Comparison of ENCODE assay signal across 8 mouse cellular contexts in the genomic region with DNA sequence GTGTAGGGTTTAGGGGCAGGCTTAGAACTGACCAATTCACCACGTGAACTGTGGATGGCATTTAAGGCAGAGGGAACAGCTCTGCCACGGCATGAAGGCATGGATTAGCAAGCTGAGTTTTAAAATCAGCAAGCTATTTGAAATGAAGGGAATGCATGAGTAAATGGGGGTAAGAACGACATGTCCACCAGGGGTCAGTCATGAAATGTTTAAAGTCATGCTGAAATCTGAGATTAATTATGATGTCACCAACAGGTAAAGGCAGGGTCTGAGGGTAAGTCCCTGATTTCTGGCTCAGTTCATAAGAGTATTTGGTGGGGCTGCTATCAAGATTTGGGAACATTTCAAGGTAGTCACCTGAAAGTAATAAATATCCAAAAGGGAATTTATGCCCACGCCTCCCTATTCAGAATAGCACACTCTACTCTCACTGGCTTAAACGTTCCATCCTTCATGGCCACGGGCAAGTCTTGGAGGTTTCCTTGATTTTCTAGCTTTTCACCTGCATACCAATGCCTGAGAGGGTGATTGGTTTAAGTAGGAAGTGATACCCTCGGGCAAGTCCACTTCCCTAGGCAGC. TPM values are rescaled to one million over a fixed set of nuclear protein-coding genes. Genes with fewer than 3 reads are reported as not detected.
DNase-seq lines count a peak whose midpoint lies in the region; ATAC-seq and TF ChIP-seq lines count a peak whose summit lies in the region.

No protein-coding gene starts in this region.

- no peak for DNase-seq in frontal cortex, postnatal 25 days (ENCODE audit: low spot score in 2 of 2)
- peak; percentile 19 for DNase-seq in c-Kit-positive CD71-positive TER-119-negative erythroid progenitor cells, embryonic 14.5 days (ENCODE audit: low read depth)
- peak; percentile 70 for DNase-seq in hindlimb bud, embryonic 11.5 days (ENCODE audit: extremely low spot score, low read depth, low spot score)
- no peak for DNase-seq in liver, postnatal 0 days
- no peak for DNase-seq in ovary, postnatal 10 days (ENCODE audit: low spot score)

- no peaks in the 10 kb centered on the region for H3K9me3 ChIP-seq in forebrain, embryonic 13.5 days (replicated peaks)
- H3K9me3 ChIP-seq in liver, postnatal 0 days (ENCODE audit: low read length) = no peaks in the 10 kb centered on the region
- no peaks in the 10 kb centered on the region for H3K9me3 ChIP-seq in neural tube, embryonic 15.5 days (replicated peaks)

- peak overlapping the region; percentile 81; the same call in 1 of the 2 replicates for H3K27ac ChIP-seq in forebrain, embryonic 13.5 days
- H3K27ac ChIP-seq in liver, postnatal 0 days (ENCODE audit: low read depth) = no peak overlapping the region
- peak overlapping the region; percentile 94 for H3K27ac ChIP-seq in neural tube, embryonic 15.5 days (replicated peaks)

- peaks cover 11% of the 10 kb centered on the region for H3K4me1 ChIP-seq in forebrain, embryonic 13.5 days
- peaks cover 14% of the 10 kb centered on the region for H3K4me1 ChIP-seq in liver, postnatal 0 days (ENCODE audit: insufficient read depth)
- peaks cover 15% of the 10 kb centered on the region for H3K4me1 ChIP-seq in neural tube, embryonic 15.5 days

- H3K36me3 ChIP-seq in forebrain, embryonic 13.5 days (ENCODE audit: poor library complexity, severe bottlenecking) = no peaks in the 10 kb centered on the region
- H3K36me3 ChIP-seq in liver, postnatal 0 days (replicated peaks; ENCODE audit: insufficient read depth, low read length) = no peaks in the 10 kb centered on the region
- no peaks in the 10 kb centered on the region for H3K36me3 ChIP-seq in neural tube, embryonic 15.5 days

- H3K4me2 ChIP-seq in forebrain, embryonic 13.5 days = peak overlapping the region; percentile 76
- peak overlapping the region; percentile 79 for H3K4me2 ChIP-seq in liver, postnatal 0 days (ENCODE audit: low read depth, low read length)
- peak overlapping the region; percentile 89 for H3K4me2 ChIP-seq in neural tube, embryonic 15.5 days

- TF ChIP-seq EP300 in liver, postnatal 0 days (IDR thresholded peaks at IDR 0.05; ENCODE audit: low read depth) = no peak

- H3K27me3 ChIP-seq in forebrain, embryonic 13.5 days = 0 out of 2 replicates have a peak, but pooled peaks cover 8% of the 10 kb centered on the region
- no peaks in the 10 kb centered on the region for H3K27me3 ChIP-seq in liver, postnatal 0 days (ENCODE audit: insufficient read depth, low read length)
- no peaks in the 10 kb centered on the region for H3K27me3 ChIP-seq in neural tube, embryonic 15.5 days (replicated peaks)

- peak overlapping the region; percentile 45 for H3K4me3 ChIP-seq in forebrain, embryonic 13.5 days
- H3K4me3 ChIP-seq in liver, postnatal 0 days (ENCODE audit: low read depth, low read length) = peak overlapping the region; percentile 49
- H3K4me3 ChIP-seq in neural tube, embryonic 15.5 days (replicated peaks) = peak overlapping the region; percentile 52

- TF ChIP-seq CTCF in liver, postnatal 0 days (IDR thresholded peaks at IDR 0.05; ENCODE audit: low read depth) = peak; percentile 53

- 21% methylated on average over 7 of the region's 7 CpGs for WGBS in forebrain, embryonic 13.5 days
- 26% methylated on average over 7 of the region's 7 CpGs for WGBS in liver, postnatal 0 days (ENCODE audit: insufficient replicate concordance)
- WGBS in neural tube, embryonic 15.5 days = 22% methylated on average over 7 of the region's 7 CpGs

- H3K9ac ChIP-seq in forebrain, embryonic 13.5 days = peak overlapping the region; percentile 68
- no peak overlapping the region; the same call in 1 of the 2 replicates for H3K9ac ChIP-seq in liver, postnatal 0 days (replicated peaks)
- peak overlapping the region; percentile 65 for H3K9ac ChIP-seq in neural tube, embryonic 15.5 days (replicated peaks)

- ATAC-seq in frontal cortex, adult (ENCODE audit: low TSS enrichment) = 0 out of 2 replicates have a peak, but pooled peaks have one; percentile 0
- no peak; the same call in 1 of the 2 replicates for ATAC-seq in forebrain, embryonic 13.5 days
- ATAC-seq in liver, postnatal 0 days = no peak
- ATAC-seq in neural tube, embryonic 15.5 days (ENCODE audit: low FRiP score) = peak; percentile 1

RNA-seq across cellular contexts. Expression of gene Sdcbp2, which starts 2.8 kb away (rescaled TPM):
- 0.35 and 0.58 TPM in 2 replicates for polyA plus RNA-seq in forebrain, embryonic 13.5 days (2015; fragmentation: Nextera tagmentation; extraction: Ambion mirVana)
- polyA plus RNA-seq in liver, postnatal 0 days (2015; fragmentation: Nextera tagmentation; extraction: Ambion mirVana) = 0.20 TPM in 2 replicates
- polyA plus RNA-seq in neural tube, embryonic 15.5 days (2015; fragmentation: Nextera tagmentation; extraction: Ambion mirVana) = 1.2 and 2.8 TPM in 2 replicates

RNA-seq across cellular contexts. Expression of gene Fkbp1a, which starts 32.9 kb away (rescaled TPM):
- 529 and 558 TPM in 2 replicates for polyA plus RNA-seq in forebrain, embryonic 13.5 days (2015; fragmentation: Nextera tagmentation; extraction: Ambion mirVana)
- 121 and 128 TPM in 2 replicates for polyA plus RNA-seq in liver, postnatal 0 days (2015; fragmentation: Nextera tagmentation; extraction: Ambion mirVana)
- 644 and 655 TPM in 2 replicates for polyA plus RNA-seq in neural tube, embryonic 15.5 days (2015; fragmentation: Nextera tagmentation; extraction: Ambion mirVana)

RNA-seq across cellular contexts. Expression of gene Snph, which starts 57.2 kb away (rescaled TPM):
- polyA plus RNA-seq in forebrain, embryonic 13.5 days (2015; fragmentation: Nextera tagmentation; extraction: Ambion mirVana) = 4.7 and 4.9 TPM in 2 replicates
- polyA plus RNA-seq in liver, postnatal 0 days (2015; fragmentation: Nextera tagmentation; extraction: Ambion mirVana) = not detected in 2 replicates
- polyA plus RNA-seq in neural tube, embryonic 15.5 days (2015; fragmentation: Nextera tagmentation; extraction: Ambion mirVana) = 28.6 and 33.0 TPM in 2 replicates

Comparison
In these comparisons a context has a peak if more than half of its experiments do, and no peak if none do; other contexts are left out.
1. ATAC-seq: peak in frontal cortex, adult (single experiment) and neural tube, embryonic 15.5 days (single experiment); none in forebrain, embryonic 13.5 days (single experiment) and liver, postnatal 0 days (single experiment).
2. DNase-seq: peak in c-Kit-positive CD71-positive TER-119-negative erythroid progenitor cells, embryonic 14.5 days (single experiment) and hindlimb bud, embryonic 11.5 days (single experiment); none in frontal cortex, postnatal 25 days (0 of 2), liver, postnatal 0 days (single experiment) and ovary, postnatal 10 days (single experiment).
3. Peak in every context shown above with its lines, with median percentiles within 50 percentile points of each other: H3K4me2 ChIP-seq and H3K4me3 ChIP-seq.